Mouse (Mus musculus) limb, embryonic 12.5 days (tissue): ENCODE measurements around the gene Slc39a13. TPM values are rescaled to one million over a fixed set of nuclear protein-coding genes. Genes with fewer than 3 reads are reported as not detected.
A peak's percentile ranks its signal among the peaks of the same experiment; 100 is the strongest.
"Not testable (repeated sequence)": the region's sequence is repeated elsewhere in the genome, so short reads cannot be mapped to it uniquely, and the experiment has no call there.

Experiments used
- ATAC-seq: fragments of 200-750 bp; cut with Nextera tagmentation; 2 replicates; pipeline ENCODE4 v1.8.0; 2017; ENCODE audit warnings: low read depth, moderate TSS enrichment; ENCODE audit not compliant: insufficient number of reproducible peaks, insufficient read depth, low FRiP score, low TSS enrichment
- H3K27ac ChIP-seq: fragments of 300-500 bp; sonication (generic); 2 replicates; pipeline ENCODE4 v1.5.1; 2016; ENCODE audit warnings: mild to moderate bottlenecking, moderate library complexity
- H3K27me3 ChIP-seq: fragments of 300-500 bp; sonication (generic); 2 replicates; pipeline ENCODE4 v1.6.1; 2016; ENCODE audit warnings: mild to moderate bottlenecking, moderate library complexity
- H3K36me3 ChIP-seq: fragments of 300-500 bp; sonication (generic); 2 replicates; pipeline ENCODE4 v1.6.1; 2016; ENCODE audit warnings: mild to moderate bottlenecking, moderate library complexity
- H3K4me1 ChIP-seq: fragments of 300-500 bp; sonication (generic); replicated peaks from 2 replicates; pipeline ENCODE4 v1.6.1; 2016
- H3K4me2 ChIP-seq: fragments of 300-500 bp; sonication (generic); 2 replicates; pipeline ENCODE4 v1.6.1; 2016; ENCODE audit warnings: mild to moderate bottlenecking, moderate library complexity
- H3K4me3 ChIP-seq: fragments of 300-500 bp; sonication (generic); replicated peaks from 2 replicates; pipeline ENCODE4 v1.5.1; 2016; ENCODE audit warnings: mild to moderate bottlenecking
- H3K9ac ChIP-seq: fragments of 300-500 bp; sonication (generic); replicated peaks from 2 replicates; pipeline ENCODE4 v1.6.1; 2016; ENCODE audit warnings: mild to moderate bottlenecking, moderate library complexity
- H3K9me3 ChIP-seq: fragments of 300-500 bp; sonication (generic); 2 replicates; pipeline ENCODE4 v1.6.1; 2016; ENCODE audit warnings: mild to moderate bottlenecking, moderate library complexity
- WGBS: fragments of 180-500 bp; shearing (Covaris S2); methylation state at CpG from one replicate; pipeline ENCODE4 v1.1.7; 2016; 5-methylcytosine and 5-hydroxymethylcytosine counted together
- polyA plus RNA-seq: library from polyadenylated mRNA; unstranded; fragments of >200 nt; fragmentation: Nextera tagmentation; extraction: Ambion mirVana; gene quantifications from 2 replicates; pipeline ENCODE4 v1.2.1, GENCODE M21; 2016

Slc39a13 gene
- polyA plus RNA-seq, 1 experiment from 2014 or later: 45.2 TPM

DNA sequence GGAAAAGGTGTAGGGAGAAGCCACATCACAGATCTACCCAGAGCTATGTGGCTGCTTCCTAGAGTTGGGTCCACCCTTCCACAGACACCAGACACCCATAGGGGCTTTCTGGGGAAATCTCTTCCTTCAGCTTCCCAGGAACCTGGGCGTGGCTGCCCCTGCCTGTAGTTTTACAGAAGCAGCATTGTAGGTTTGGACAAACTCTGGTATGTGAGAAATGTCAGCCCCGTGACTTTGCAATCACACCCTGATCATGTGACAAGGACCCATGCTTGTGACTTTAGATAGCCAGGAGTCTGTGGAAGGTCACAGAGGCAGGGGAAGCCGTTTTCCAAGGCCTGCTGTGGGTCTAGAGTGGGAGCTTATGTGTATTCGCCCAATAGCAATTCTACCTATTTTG, 42.3 kb upstream of the Slc39a13 start:
- Histone ChIP-seq H3K4me3 (no peak overlapping the region), H3K27ac (no peak overlapping the region), H3K36me3 (no peaks in the 10 kb centered on the region), H3K4me2 (no peak overlapping the region), H3K9me3 (no peaks in the 10 kb centered on the region), H3K9ac (no peak overlapping the region), H3K4me1 (peaks cover 12% of the 10 kb centered on the region; the same call in 1 of the 2 replicates), H3K27me3 (peaks cover 16% of the 10 kb centered on the region)
- WGBS: 56% methylated on average over 4 of the region's 4 CpGs
- ATAC-seq: no peak

DNA sequence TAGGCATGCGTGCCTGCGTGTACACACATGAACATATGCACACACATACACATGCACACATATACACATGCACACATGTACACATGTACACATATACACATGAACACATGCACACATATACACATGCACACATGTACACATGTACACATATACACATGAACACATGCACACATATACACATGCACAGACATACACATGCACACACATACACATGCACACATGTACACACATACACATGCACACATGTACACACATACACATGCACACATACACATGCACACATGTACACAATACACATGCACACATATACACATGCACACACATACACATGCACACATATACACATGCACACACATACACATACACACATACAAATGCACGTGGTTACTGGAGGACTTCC, 41.6 kb upstream of the Slc39a13 start:
- H3K9me3 ChIP-seq, H3K4me2 ChIP-seq, ATAC-seq, H3K27ac ChIP-seq, H3K4me3 ChIP-seq, H3K36me3 ChIP-seq, H3K9ac ChIP-seq: not testable (repeated sequence)
- peaks cover 12% of the 10 kb centered on the region for H3K27me3 ChIP-seq
- peaks cover 12% of the 10 kb centered on the region; the same call in 1 of the 2 replicates for H3K4me1 ChIP-seq
- 89% methylated on average over 3 of the region's 3 CpGs for whole genome bisulfite sequencing

DNA sequence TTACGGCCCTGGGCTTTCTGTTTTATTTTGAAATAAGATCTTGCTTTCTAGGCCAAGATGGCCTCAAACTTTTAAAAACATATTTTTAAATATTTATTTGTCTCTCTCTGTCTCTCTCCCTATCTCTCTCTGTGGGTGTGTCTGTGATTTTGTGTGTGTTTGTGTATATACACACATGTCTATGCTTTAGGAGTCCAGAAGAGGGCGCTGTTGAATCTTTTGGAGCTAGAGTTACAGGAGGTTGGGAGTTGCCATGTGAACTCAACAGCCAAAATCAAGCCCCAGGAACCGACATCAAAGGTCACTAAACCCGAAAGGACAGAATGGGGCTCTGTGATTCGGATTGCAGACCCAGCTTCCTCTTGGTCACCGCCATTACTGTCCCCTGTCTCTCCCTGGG, 40.2 kb upstream of the Slc39a13 start:
- no peaks in the 10 kb centered on the region for H3K9me3 ChIP-seq
- H3K27ac ChIP-seq: no peak overlapping the region
- peaks cover 5% of the 10 kb centered on the region; the same call in 1 of the 2 replicates for H3K4me1 ChIP-seq
- no peak for ATAC-seq
- no peaks in the 10 kb centered on the region for H3K36me3 ChIP-seq
- no peak overlapping the region for H3K9ac ChIP-seq
- H3K4me3 ChIP-seq: no peak overlapping the region
- no peak overlapping the region for H3K4me2 ChIP-seq
- WGBS: 74% methylated on average over 6 of the region's 6 CpGs
- H3K27me3 ChIP-seq: peaks cover 2% of the 10 kb centered on the region; the same call in 1 of the 2 replicates

GRCm38 (mm10) chr2:91109807-91110385, 39.7 kb upstream of the Slc39a13 start:
- H3K4me2 ChIP-seq: no peak overlapping the region
- H3K27me3 ChIP-seq: 0 out of 2 replicates have a peak, but pooled peaks cover 3% of the 10 kb centered on the region
- no peaks in the 10 kb centered on the region for H3K4me1 ChIP-seq
- ATAC-seq: no peak
- H3K9me3 ChIP-seq: no peaks in the 10 kb centered on the region
- no peak overlapping the region for H3K4me3 ChIP-seq
- H3K9ac ChIP-seq: no peak overlapping the region
- H3K36me3 ChIP-seq: no peaks in the 10 kb centered on the region
- H3K27ac ChIP-seq: no peak overlapping the region
- 92% methylated on average over 5 of the region's 5 CpGs for WGBS

DNA sequence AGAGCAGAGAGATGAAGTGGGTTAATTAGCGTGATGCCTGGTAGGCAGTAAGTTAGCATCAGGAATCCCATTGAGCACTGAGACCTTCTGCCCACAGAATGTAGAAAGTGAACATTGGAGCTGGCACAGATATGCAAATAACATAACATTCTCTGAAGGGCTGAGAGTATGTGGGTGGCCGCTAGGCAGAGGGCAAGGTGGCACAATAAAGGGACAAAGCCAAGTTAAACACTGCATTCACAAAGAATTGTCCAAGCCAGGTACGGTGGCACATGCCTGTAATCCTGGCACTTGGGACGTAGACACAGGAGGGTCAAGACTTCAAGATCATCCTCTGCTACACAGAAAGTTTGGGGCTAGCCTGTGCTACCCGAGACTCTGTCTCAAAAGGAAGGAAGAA, 39.0 kb upstream of the Slc39a13 start:
- WGBS: 82% methylated on average over 5 of the region's 5 CpGs
- Histone ChIP-seq H3K9me3 (no peaks in the 10 kb centered on the region), H3K27ac (no peak overlapping the region), H3K4me3 (no peak overlapping the region), H3K9ac (no peak overlapping the region), H3K36me3 (no peaks in the 10 kb centered on the region), H3K4me1 (no peaks in the 10 kb centered on the region), H3K27me3 (0 out of 2 replicates have a peak, but pooled peaks cover 3% of the 10 kb centered on the region), H3K4me2 (no peak overlapping the region)
- no peak for ATAC-seq

DNA sequence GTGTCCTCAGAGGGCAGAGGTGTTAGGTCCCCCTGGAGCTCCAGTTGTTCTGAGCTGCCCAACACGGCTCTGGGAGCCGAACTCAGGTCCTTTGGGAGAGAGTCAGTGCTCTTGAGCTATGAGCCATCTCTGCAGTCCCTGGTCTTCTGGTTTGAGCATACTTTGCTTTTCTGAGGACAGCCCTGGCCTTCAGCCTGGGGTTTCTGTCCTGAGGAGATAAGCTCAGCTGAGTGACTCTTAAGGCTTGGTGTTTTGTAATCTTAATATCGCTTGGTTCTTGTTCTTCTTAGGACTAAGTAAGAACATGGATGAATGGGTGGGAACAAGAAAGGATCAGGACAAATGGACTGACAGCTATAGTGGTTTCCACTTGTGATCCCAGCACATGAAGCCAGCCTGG, 37.9 kb upstream of the Slc39a13 start:
- ATAC-seq: no peak
- H3K36me3 ChIP-seq: no peaks in the 10 kb centered on the region
- H3K9me3 ChIP-seq: no peaks in the 10 kb centered on the region
- H3K4me3 ChIP-seq: no peak overlapping the region
- H3K27ac ChIP-seq: no peak overlapping the region
- no peak overlapping the region for H3K4me2 ChIP-seq
- no peaks in the 10 kb centered on the region for H3K4me1 ChIP-seq
- no peak overlapping the region for H3K9ac ChIP-seq
- WGBS: 85% methylated on average over 3 of the region's 3 CpGs
- 0 out of 2 replicates have a peak, but pooled peaks cover 3% of the 10 kb centered on the region for H3K27me3 ChIP-seq

GRCm38 (mm10) chr2:91101124-91101740, 31.0 kb upstream of the Slc39a13 start:
- H3K4me1 ChIP-seq: no peaks in the 10 kb centered on the region
- no peak overlapping the region for H3K9ac ChIP-seq
- H3K4me3 ChIP-seq: no peak overlapping the region
- ATAC-seq: peak; percentile 84; the same call in 1 of the 2 replicates
- no peak overlapping the region for H3K4me2 ChIP-seq
- peaks cover 3% of the 10 kb centered on the region; the same call in 1 of the 2 replicates for H3K27me3 ChIP-seq
- H3K27ac ChIP-seq: no peak overlapping the region
- H3K36me3 ChIP-seq: no peaks in the 10 kb centered on the region
- no peaks in the 10 kb centered on the region for H3K9me3 ChIP-seq
- 19% methylated on average over 7 of the region's 7 CpGs for WGBS

DNA sequence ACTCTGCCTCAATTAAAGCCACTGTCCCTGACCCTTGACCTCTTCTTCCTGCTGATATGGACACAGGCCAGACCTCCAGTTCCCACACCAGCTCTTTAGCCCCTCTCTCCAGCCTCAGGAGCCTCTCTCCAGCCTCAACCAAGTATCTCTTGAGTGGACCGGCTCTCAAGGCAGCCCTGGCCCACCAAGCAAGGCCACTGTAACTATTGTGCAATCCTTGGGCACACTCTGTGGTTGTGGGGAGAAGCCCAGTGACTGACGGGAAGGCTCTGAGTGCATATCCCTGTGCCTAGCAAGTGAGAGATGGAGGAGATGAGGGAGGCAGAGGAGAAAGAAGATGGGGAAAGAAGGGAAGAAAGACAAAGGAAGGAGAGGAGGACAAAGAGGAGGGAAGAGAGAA, 27.9 kb upstream of the Slc39a13 start:
- no peak overlapping the region for H3K27ac ChIP-seq
- no peak overlapping the region for H3K4me2 ChIP-seq
- no peaks in the 10 kb centered on the region for H3K36me3 ChIP-seq
- no peak overlapping the region for H3K9ac ChIP-seq
- ATAC-seq: no peak
- no peaks in the 10 kb centered on the region for H3K4me1 ChIP-seq
- H3K4me3 ChIP-seq: no peak overlapping the region
- WGBS: 85% methylated on average over 2 of the region's 2 CpGs
- no peaks in the 10 kb centered on the region for H3K9me3 ChIP-seq
- no peaks in the 10 kb centered on the region; the same call in 1 of the 2 replicates for H3K27me3 ChIP-seq

DNA sequence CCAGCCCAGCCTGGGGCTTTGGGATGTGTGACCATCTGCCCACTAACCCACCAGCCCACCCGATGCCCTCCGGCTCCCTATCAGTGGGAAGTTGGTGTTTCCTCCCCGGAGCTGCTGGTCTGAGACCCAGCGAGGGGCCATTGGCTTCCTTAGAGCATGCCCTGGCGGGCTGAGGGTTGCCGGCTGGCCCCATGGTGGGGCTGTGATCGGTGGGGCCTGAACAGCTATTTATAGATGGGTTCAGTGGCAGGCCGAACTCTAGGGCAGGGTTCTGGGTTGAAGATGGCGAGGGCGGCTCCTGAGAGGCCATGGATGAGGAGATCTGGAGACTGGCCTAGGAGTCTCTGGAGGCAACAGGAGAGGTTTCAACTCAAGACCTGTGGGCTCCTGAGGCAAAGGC, 26.8 kb upstream of the Slc39a13 start:
- ATAC-seq: no peak
- Histone ChIP-seq H3K4me2 (no peak overlapping the region), H3K9me3 (no peaks in the 10 kb centered on the region), H3K9ac (no peak overlapping the region), H3K27me3 (no peaks in the 10 kb centered on the region; the same call in 1 of the 2 replicates), H3K27ac (no peak overlapping the region), H3K36me3 (no peaks in the 10 kb centered on the region), H3K4me3 (no peak overlapping the region), H3K4me1 (no peaks in the 10 kb centered on the region)
- 86% methylated on average over 10 of the region's 10 CpGs for WGBS

DNA sequence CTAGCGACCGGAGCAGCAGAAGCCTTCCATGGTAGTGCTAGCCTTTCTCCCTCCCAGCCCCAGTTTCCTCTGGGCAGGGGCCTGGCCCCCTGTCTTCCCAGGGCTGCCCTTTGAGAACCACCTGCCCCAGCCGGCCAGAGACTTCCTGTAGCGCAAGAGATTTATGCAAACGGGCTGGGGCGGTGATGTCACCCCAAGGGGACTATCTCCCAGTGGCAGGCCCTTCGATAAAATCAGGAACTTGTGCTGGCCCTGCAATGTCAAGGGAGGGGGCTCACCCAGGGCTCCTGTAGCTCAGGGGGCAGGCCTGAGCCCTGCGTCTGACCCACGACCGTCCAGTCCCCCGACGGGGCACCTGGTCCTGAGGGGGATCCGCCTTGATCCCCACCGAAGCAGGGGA, 26.3 kb upstream of the Slc39a13 start:
- Histone ChIP-seq H3K27me3 (no peaks in the 10 kb centered on the region; the same call in 1 of the 2 replicates), H3K4me2 (no peak overlapping the region), H3K9ac (no peak overlapping the region), H3K9me3 (no peaks in the 10 kb centered on the region), H3K36me3 (no peaks in the 10 kb centered on the region), H3K27ac (no peak overlapping the region), H3K4me1 (no peaks in the 10 kb centered on the region), H3K4me3 (no peak overlapping the region)
- WGBS: 68% methylated on average over 14 of the region's 14 CpGs
- ATAC-seq: no peak

DNA sequence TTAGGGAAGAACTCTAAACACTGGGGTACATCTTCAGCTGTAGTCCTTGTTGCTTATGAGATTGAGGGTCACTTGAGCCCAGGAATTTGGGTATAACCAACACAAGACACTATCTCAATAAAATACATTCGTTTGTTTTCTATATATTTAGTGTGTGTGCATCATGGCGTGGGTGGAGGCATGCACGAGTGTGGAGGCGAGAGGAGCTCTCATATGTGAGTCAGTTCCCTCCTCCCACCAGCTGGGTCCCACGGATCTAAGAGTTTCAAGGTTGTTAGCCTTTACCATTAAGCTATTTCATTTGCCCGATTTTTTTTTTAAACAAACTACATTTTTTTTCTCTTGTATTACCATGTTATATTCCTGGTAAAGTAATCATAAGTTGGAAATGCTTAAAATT, 20.6 kb upstream of the Slc39a13 start:
- Histone ChIP-seq H3K27me3 (no peaks in the 10 kb centered on the region), H3K4me1 (no peaks in the 10 kb centered on the region), H3K4me3 (no peak overlapping the region), H3K36me3 (no peaks in the 10 kb centered on the region), H3K4me2 (no peak overlapping the region), H3K27ac (no peak overlapping the region), H3K9me3 (no peaks in the 10 kb centered on the region), H3K9ac (no peak overlapping the region)
- ATAC-seq: no peak
- 76% methylated on average over 6 of the region's 6 CpGs for WGBS

DNA sequence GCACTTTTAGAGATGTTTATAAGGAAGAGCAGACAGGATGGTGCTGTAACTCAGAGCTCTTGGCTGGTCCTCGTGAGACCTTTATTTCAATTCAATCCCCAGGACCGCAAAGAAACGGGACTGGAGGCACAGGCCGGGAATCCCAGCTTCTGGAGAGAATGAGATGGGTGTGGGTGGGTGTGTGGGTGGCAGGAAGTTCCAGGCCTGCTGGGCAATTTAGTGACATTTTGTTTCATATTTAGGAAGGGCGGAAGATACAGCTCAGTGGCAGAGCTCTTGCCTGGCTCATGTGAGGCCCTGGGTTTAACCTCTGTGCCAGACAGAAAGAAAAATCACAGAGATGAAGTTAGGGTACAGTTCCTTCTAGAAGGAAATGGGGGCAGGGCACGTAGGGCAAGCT, 20.0 kb upstream of the Slc39a13 start:
- Histone ChIP-seq H3K9ac (no peak overlapping the region), H3K27ac (no peak overlapping the region), H3K27me3 (no peaks in the 10 kb centered on the region), H3K4me1 (no peaks in the 10 kb centered on the region), H3K9me3 (no peaks in the 10 kb centered on the region), H3K36me3 (no peaks in the 10 kb centered on the region), H3K4me3 (no peak overlapping the region), H3K4me2 (no peak overlapping the region)
- WGBS: 72% methylated on average over 6 of the region's 6 CpGs
- no peak for ATAC-seq
